Mouse (Mus musculus) liver, adult (tissue): ENCODE data around the gene Itfg1.

Experiments used
- GATA4 ChIP-seq: IDR thresholded peaks from 2 replicates; pipeline ENCODE4 v1.6.1; 2014; ENCODE audit warnings: mild to moderate bottlenecking, low read length; ENCODE audit not compliant: insufficient replicate concordance

Itfg1 gene

GRCm38 (mm10) chr8:85840657-85841488 is at the start of gene Itfg1, which contains the start of gene Phkb:
TSS of gene Itfg1 (minus strand) at chr8:85840921.
TSS of gene Phkb (plus strand) at chr8:85840959.
- peak; percentile 41; the same call in 1 of the 2 replicates for TF ChIP-seq GATA4

GRCm38 (mm10) chr8:85884811-85885210 is 44.1 kb upstream of the Itfg1 start:
- TF ChIP-seq GATA4 = no peak

GRCm38 (mm10) chr8:85879624-85880023 is 38.9 kb upstream of the Itfg1 start:
- TF ChIP-seq GATA4 = no peak

- no peak for TF ChIP-seq GATA4
Observed at GRCm38 (mm10) chr8:85877976-85878375, 37.3 kb upstream of the Itfg1 start.

- TF ChIP-seq GATA4 = no peak
Observed at GRCm38 (mm10) chr8:85871660-85872059, 30.9 kb upstream of the Itfg1 start.

GRCm38 (mm10) chr8:85862381-85862780 is 21.7 kb upstream of the Itfg1 start:
- no peak for TF ChIP-seq GATA4

GRCm38 (mm10) chr8:85860612-85861011 is 19.9 kb upstream of the Itfg1 start:
- no peak for TF ChIP-seq GATA4

- no peak for TF ChIP-seq GATA4
Observed at GRCm38 (mm10) chr8:85854220-85855123, 13.8 kb upstream of the Itfg1 start.

GRCm38 (mm10) chr8:85845887-85846286 is 5.2 kb upstream of the Itfg1 start:
- no peak for TF ChIP-seq GATA4

- no peak for TF ChIP-seq GATA4
Observed at GRCm38 (mm10) chr8:85841489-85841795, 721 bp upstream of the Itfg1 start.

GRCm38 (mm10) chr8:85839916-85840656 is 635 bp downstream of the Itfg1 start:
- TF ChIP-seq GATA4 = no peak

GRCm38 (mm10) chr8:85813621-85814020 is 27.1 kb downstream of the Itfg1 start:
- no peak for TF ChIP-seq GATA4

- no peak for TF ChIP-seq GATA4
Observed at GRCm38 (mm10) chr8:85801408-85801807, 39.3 kb downstream of the Itfg1 start.

GRCm38 (mm10) chr8:85800164-85800563 is 40.6 kb downstream of the Itfg1 start:
- no peak for TF ChIP-seq GATA4

GRCm38 (mm10) chr8:85788341-85788740 is 52.4 kb downstream of the Itfg1 start:
- TF ChIP-seq GATA4 = no peak
